Mouse (Mus musculus) ES-Bruce4 (cell line): Measurements from ENCODE around the gene Pex6. TPM values are rescaled to one million over a fixed set of nuclear protein-coding genes. Genes with fewer than 3 reads are reported as not detected.
A peak's percentile ranks its signal among the peaks of the same experiment; 100 is the strongest.

ENCODE experiments used
- H3K27ac ChIP-seq: 2 replicates; pipeline ENCODE4 v1.5.1; 2012; ENCODE audit warnings: low read length, inconsistent platforms; ENCODE audit not compliant: insufficient read depth
- H3K27me3 ChIP-seq: 2 replicates; pipeline ENCODE4 v1.6.1; 2012; ENCODE audit warnings: mild to moderate bottlenecking, low read length, inconsistent platforms; ENCODE audit not compliant: control insufficient read depth, poor library complexity, insufficient read depth, severe bottlenecking
- H3K36me3 ChIP-seq: 2 replicates; pipeline ENCODE4 v1.6.1; 2012; ENCODE audit warnings: inconsistent platforms, mild to moderate bottlenecking, low read length, moderate library complexity; ENCODE audit not compliant: control insufficient read depth, poor library complexity, insufficient read depth, severe bottlenecking
- H3K4me1 ChIP-seq: one replicate; pipeline ENCODE4 v1.8.1; 2011; ENCODE audit warnings: low read length; ENCODE audit not compliant: control insufficient read depth, insufficient read depth
- H3K4me3 ChIP-seq: 2 replicates; pipeline ENCODE4 v1.5.1; 2011; ENCODE audit warnings: low read depth, mild to moderate bottlenecking, low read length
- H3K9ac ChIP-seq: 2 replicates; pipeline ENCODE4 v1.6.1; 2012; ENCODE audit warnings: low read depth, mild to moderate bottlenecking, inconsistent platforms; ENCODE audit not compliant: poor library complexity, severe bottlenecking
- H3K9me3 ChIP-seq: replicated peaks from 2 replicates; pipeline ENCODE4 v1.6.1; 2012; ENCODE audit warnings: mild to moderate bottlenecking, low read length, inconsistent platforms; ENCODE audit not compliant: control insufficient read depth, poor library complexity, insufficient read depth, severe bottlenecking
- CTCF ChIP-seq: IDR thresholded peaks from one replicate; pipeline ENCODE4 v1.8.1; 2011; ENCODE audit warnings: low read depth, low read length
- EP300 ChIP-seq: IDR thresholded peaks from 2 replicates; pipeline ENCODE4 v1.6.1; 2011; ENCODE audit warnings: low read depth, low read length; ENCODE audit not compliant: insufficient read depth
- POLR2A ChIP-seq: IDR thresholded peaks from one replicate; pipeline ENCODE4 v1.8.1; 2011; ENCODE audit warnings: low read length; ENCODE audit not compliant: insufficient read depth
- polyA plus RNA-seq: library from polyadenylated mRNA; stranded (reverse); fragments of >200 nt; gene quantifications from 2 replicates; pipeline ENCODE4 v1.2.4, GENCODE M21; 2011; ENCODE audit warnings: low read depth; ENCODE audit not compliant: missing spikeins, insufficient read depth, insufficient read length

Pex6 gene
- polyA plus RNA-seq, 1 experiment = 13.4 TPM

DNA sequence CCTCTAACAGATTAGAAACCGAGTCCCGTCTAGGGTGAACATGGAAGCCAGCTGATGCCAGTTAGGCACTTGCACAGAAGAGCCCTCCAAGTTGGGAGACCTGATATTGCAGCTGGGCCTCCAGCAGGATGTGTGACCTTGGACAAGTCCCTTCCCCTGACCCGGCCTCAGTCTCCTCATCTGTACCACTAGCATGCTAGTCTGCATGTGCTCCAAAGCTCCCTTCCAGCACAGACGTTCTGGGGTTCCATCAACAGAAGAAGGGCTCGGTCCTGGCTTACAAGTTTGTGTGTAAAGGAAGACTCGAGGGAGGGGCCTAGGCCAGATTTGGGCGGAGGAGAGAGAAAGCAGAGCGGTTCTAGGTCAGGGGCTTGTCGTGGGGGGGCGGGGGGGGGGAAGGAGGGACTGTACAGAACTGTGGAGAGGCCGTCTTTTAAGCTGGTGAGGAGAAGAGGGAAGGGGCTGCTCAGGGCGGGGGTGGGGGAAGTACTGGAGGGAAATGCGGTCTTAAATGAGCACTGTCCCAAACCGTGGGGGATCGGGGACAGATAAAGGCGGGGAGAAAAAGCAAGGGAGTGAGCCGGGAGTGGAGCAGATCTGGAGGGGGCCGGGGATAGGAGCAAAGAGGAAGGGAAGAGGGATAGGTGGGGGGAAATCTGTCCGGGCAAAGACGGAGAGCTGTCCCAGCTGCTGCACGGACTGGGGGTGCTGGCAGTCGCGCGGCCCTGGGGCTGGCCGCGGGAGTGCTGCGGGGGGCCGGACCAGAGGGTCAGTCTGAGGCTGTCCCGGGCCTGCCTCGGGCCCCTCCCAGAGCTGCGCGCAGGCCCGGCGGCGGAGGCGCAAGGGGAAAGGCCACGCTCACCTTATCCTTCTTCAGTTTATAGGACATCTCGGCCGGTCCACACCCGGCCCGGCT, 7.0 kb upstream of the Pex6 start:
- no peaks in the 10 kb centered on the region for H3K9me3 ChIP-seq
- no peaks in the 10 kb centered on the region for H3K27me3 ChIP-seq
- H3K27ac ChIP-seq = peak overlapping the region; percentile 42; the same call in 1 of the 2 replicates
- no peak for TF ChIP-seq POLR2A
- no peak for TF ChIP-seq CTCF
- TF ChIP-seq EP300 = no peak
- peak overlapping the region; percentile 98 for H3K9ac ChIP-seq
- peaks cover 4% of the 10 kb centered on the region for H3K4me1 ChIP-seq
- H3K36me3 ChIP-seq = no peaks in the 10 kb centered on the region
- H3K4me3 ChIP-seq = peak overlapping the region; percentile 84

DNA sequence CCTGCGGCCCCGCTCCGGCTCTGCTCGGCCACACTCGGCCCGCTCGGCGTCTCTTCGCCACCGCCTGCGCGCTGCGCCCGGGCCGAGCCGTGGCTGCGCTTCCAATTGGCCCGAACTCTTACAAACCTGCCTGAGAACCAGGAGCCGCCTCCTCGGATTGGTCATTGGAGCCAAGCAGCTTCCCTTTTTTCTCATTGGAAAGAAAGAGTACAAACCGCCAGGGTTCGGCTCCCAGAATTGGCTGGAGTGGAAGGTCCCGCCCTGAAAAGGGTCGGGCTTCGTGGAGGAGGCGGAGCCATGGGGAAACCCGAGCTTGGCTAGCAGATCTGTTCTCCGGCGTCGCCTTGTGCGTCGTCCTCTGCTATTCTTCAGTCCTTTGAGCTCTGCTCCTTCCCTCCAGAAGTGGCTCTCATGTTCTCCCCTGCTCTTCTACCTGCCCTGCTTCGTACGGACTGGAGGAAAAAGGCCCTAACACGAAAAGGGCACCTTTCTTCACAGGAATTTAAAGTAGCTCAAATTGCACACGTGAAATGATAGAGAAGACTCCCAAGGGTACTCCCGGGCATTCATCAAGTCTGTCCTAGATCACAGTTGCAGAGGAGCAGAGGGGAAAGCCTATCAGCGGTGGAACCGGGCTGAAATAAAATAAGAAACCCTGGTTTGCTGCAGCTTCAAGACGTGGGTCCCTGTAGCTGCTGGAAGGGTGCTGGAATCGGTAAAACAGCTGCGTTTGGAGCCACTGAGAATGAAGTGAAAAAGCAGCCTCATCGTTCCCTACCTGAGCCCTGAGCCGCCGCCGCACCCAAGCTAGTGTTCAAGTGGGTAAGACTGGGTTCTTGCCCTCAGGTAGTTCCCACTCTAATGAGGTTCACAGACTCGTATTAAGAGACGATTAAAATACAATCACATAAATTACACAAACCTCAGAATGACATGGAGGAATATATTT, 6.1 kb upstream of the Pex6 start, which contains the start of gene Ppp2r5d:
Gene Ppp2r5d (minus strand): TSS at position 225 of the 949 bp plus-strand sequence.
- peak within 1 kb of the TSS; percentile 64 for H3K27ac ChIP-seq
- peaks cover 4% of the 10 kb centered on the region for H3K4me1 ChIP-seq
- no peaks in the 10 kb centered on the region for H3K27me3 ChIP-seq
- no peaks in the 10 kb centered on the region for H3K36me3 ChIP-seq
- peak within 1 kb of the TSS; percentile 98 for H3K9ac ChIP-seq
- no peaks in the 10 kb centered on the region for H3K9me3 ChIP-seq
- TF ChIP-seq CTCF = no peak
- TF ChIP-seq EP300 = no peak
- TF ChIP-seq POLR2A = peak; percentile 98
- H3K4me3 ChIP-seq = peak within 1 kb of the TSS; percentile 84

- Histone ChIP-seq H3K4me1 (peaks cover 4% of the 10 kb centered on the region), H3K27ac (no peak overlapping the region), H3K9ac (no peak overlapping the region), H3K27me3 (no peaks in the 10 kb centered on the region), H3K36me3 (no peaks in the 10 kb centered on the region), H3K9me3 (no peaks in the 10 kb centered on the region), H3K4me3 (no peak overlapping the region)
- TF ChIP-seq CTCF = no peak
- TF ChIP-seq EP300 = no peak
- no peak for TF ChIP-seq POLR2A
Measured at GRCm38 (mm10) chr17:46706375-46707089, 4.7 kb upstream of the Pex6 start.

DNA sequence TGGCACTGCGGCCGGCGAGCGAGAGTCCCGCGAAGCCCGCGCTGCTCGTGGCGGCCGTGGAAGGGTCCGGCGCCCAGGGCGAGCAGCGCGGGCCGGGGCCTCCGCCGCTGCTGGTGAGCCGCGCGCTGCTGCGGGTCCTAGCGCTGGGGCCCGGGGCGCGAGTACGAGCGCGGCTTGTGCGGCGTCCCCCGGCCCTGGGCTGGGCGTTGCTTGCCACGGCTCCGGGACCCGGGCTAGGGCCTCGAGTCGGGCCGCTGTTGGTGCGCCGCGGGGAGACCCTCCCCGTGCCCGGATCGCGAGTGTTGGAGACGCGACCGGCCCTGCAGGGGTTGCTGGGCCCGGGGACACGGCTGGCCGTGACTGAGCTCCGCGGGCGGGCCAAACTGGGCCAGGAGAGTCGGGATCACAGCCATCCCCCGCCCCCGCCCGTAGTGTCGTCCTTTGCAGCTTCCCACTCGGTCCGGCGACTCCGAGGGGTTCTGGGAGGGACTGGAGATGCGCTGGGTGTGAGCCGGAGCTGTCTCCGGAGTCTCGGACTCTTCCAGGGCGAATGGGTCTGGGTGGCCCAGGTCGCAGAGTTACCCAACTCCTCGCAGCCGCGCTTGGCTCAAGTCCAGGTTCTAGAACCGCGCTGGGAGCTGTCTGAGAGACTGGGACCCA, 479 bp downstream of the Pex6 start:
- Histone ChIP-seq H3K27me3 (no peaks in the 10 kb centered on the region), H3K4me3 (peak overlapping the region; percentile 84), H3K36me3 (0 out of 2 replicates have a peak, but pooled peaks cover 5% of the 10 kb centered on the region), H3K9ac (peak overlapping the region; percentile 98), H3K4me1 (no peaks in the 10 kb centered on the region), H3K27ac (no peak overlapping the region), H3K9me3 (no peaks in the 10 kb centered on the region)
- TF ChIP-seq EP300 (no peak), CTCF (no peak), POLR2A (no peak)

GRCm38 (mm10) chr17:46712442-46712841, 1.2 kb downstream of the Pex6 start:
- no peak for TF ChIP-seq POLR2A
- no peak for TF ChIP-seq EP300
- no peak for TF ChIP-seq CTCF
- no peak overlapping the region for H3K27ac ChIP-seq

More at GRCm38 (mm10) chr17:46712442-46712841, 1.2 kb downstream of the Pex6 start:
- H3K9me3 ChIP-seq = no peaks in the 10 kb centered on the region
- peak overlapping the region; percentile 84; the same call in 1 of the 2 replicates for H3K4me3 ChIP-seq
- H3K36me3 ChIP-seq = 0 out of 2 replicates have a peak, but pooled peaks cover 5% of the 10 kb centered on the region
- H3K27me3 ChIP-seq = no peaks in the 10 kb centered on the region
- H3K9ac ChIP-seq = peak overlapping the region; percentile 98
- no peaks in the 10 kb centered on the region for H3K4me1 ChIP-seq
